Mouse (Mus musculus) thymus, postnatal 14 days (tissue): ENCODE measurements around the gene Btnl9.
A peak's percentile ranks its signal among the peaks of the same experiment; 100 is the strongest.
"Not testable (repeated sequence)": the region's sequence is repeated elsewhere in the genome, so short reads cannot be mapped to it uniquely, and the experiment has no call there.

ENCODE experiments used
- DNase-seq: peaks from one replicate; pipeline ENCODE4 v3.0.0; 2021

The Btnl9 gene

DNA sequence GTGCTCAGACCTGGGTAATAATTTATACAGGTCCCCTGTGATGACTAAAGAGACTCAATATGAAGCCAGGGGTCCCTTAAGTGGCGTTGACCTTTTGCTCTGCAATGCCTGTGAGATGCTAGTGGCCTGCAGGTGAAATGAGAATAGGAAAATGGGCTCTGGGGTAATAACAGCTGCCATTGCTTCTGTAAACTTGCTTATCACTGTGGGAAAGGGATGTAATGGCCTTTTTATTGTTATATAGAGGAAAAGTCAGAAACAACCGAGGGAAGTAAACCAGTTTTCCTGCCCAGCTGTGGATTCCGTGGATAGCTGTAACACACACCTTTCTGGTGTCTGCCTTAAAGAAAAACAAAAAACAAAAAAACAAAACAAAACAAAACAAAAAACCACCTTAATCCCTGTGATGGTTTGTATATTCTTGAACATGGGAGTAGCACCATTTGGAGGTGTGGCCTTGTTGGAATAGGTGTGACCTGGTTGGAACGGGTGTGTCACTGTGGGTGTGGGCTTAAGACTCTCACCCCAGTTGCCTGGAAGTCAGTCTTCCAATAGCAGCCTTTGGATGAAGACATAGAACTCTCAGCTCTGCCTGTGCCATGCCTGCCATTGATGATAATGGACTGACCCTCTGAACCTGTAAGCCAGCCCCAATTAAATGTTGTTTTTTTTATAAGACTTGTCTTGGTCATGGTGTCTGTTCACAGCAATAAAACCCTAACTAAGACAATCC, 10.7 kb downstream of the Btnl9 start:
- DNase-seq = not testable (repeated sequence)

DNA sequence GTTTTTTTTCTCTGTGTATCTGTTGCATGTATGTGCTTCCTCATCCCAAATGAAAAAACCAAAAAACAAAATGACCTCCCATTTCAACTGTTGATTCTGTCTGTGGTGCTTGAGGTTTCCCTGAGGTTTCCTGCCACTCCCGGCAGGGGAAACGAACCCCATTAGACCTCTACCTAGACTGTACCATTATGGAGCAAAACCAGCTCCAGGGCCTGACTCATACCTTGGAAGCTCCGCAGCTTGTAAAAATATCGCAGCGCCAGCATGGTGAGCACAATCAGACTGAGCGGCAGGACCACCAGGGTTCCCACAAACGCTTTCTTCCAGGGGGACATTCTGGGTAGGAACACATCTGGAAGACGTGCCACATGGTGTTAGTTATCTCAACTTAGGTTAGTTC, 11.6 kb downstream of the Btnl9 start:
- peak; percentile 26 for DNase-seq

DNA sequence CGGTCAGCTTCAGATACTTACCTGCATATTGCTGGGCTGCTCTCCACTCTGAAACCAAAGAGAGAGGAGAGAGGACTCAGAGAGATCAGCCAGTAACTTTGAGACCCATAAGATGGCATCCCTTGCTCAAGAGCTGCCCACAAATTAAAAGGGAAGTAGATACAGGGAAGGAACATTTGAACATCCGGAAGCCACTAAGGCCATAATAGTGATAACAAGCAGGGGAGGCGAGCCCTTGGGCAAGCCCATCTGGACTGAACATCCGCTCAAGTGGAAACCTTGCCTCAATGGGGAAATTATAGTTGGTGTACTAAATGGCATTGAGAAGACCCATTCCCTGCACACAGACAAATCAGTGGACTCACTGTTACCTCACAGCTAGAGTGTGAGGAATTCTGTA, 16.4 kb downstream of the Btnl9 start:
- no peak for DNase-seq

DNA sequence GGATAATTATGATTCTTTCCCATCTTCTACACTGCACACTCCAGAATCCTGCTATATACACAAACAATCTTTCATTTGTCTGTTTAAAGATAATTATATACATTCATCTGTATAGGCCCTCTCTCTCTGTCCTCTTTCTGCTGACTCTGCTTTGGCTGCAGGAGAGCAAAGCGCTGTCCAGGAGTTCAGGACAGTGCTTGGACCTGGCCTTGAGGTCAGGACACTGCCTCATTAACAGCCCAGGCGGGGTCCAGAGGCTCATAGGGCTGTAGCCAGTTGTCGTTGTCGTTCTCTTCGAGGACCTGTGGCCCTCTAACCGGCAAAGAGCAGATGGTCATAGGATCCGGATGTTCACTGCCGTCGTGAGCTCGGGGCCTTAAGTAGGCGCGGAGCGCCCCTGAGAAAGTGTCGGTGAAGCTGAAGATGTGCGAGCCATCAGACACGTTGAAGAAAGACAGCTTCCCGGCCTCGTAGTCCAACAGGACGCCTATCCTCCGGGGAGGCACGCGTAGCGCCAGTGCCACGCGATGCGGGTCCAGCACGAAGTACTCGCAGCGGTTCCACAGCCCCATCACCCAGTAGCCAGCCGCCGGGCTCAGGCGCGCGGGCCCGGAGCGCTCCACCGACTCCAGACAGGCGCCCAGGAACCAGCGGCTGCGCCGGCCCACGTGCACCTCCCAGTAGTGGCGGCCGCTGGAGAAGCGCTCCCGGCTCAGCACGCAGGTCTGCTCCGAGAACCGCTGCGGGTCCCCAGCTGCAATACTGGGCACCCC, 17.9 kb downstream of the Btnl9 start:
- peak; percentile 7 for DNase-seq

DNA sequence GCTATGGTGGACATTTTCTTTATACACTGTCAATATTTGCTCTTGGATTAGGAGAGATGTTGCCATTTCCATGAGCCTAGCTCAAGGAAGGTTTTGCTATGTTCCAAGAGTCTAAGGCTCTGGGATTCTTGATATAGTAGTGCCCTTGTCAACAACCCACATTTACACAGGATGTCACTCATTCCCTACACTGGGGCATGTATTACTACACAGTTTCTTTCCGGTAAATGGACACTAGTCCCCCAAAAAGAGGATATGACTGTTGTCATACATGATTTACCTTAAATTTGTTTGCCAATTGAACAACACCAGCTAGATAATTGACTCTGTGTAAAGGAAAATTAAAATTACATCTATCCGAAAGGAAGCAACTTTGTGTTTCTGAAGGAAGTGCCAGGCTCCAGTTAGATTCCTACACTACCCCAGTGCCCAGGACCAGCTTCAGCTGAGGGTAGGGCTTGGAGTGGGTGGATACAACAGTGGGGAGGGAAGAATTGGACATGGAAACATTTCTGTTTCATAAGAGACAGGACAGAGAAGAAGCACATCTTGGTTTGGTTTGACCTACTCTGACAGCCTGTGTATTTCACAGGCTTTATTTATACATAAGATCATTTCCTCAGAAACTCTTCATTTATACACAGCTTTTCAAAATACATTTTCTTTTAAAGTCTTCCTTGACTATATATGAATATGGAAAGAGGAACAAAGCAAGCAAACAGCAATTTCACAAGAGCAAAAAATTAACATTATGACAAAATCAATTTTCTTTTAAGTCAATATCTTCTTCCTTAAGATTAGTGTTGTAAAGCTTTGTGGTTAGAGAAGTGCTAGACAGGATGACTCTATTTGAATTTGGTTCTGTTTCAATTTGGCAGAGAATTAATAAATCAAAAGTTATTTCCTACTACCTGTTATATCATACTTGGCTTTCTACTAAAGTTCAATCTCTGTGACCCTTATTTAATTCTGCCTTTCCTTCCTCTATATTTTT, 29.8 kb downstream of the Btnl9 start:
- no peak for DNase-seq

DNA sequence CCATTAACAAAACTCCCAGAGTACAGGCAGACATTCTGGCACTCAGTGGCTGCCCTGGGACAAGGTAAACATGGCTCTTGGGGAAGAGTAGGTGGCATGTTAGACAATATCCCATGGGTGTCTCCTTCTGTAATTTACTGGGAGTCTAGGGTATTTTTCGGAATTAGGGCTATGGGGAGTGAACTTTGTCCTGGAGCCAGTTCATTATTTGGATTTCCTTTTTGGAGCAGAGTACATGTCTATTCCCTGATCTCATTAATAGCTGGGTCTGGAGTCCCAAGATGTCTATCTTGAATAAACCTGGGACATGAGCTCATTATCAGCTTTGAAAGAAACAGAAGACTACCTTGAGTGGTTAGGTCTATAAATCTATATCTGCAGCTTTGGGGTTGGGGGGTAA, 32.9 kb downstream of the Btnl9 start, which contains the start of gene Olfr1394:
Gene Olfr1394 (plus strand): TSS at position 301 of the 400 bp plus-strand sequence.
- no peak for DNase-seq

DNA sequence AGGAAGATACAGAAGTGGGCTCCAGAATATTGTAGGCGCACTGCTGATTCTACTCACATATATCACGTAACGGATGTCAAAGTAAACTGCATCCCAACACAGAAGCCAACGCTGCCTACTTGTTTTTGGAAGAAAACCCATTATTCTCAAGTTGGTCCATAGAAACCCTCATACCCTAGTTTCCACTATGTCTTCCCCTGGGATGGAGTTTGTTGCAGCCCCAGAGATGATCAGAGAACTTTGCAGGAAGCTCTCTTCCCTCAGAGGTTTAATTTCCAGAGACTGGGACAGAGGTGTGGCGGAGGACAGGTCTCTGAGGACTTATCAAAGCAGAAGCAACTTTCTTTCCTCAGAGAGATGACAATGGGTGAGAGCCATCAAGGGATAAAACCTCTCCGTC, 45.0 kb downstream of the Btnl9 start, which contains the start of gene Olfr1395:
Gene Olfr1395 (plus strand): TSS at position 301 of the 400 bp plus-strand sequence.
- no peak for DNase-seq

DNA sequence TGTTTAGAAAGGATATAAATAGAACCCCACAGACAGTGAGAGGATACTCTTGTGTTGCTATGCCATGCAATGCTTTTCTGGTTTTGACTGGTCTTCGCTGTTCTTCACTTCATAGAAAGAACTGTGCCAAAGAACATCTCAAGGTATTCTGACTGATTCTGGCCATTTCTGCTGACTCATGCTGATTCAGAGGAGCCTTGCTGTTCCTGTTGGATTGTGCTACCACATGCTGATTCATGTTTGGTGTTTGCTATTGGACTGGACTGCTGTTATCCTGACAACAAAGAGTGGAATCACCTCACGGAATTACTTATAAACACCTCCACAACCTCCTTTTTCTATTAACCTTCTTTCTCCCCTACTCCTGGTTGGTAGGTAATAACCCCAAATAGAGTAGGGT, 62.8 kb downstream of the Btnl9 start:
- DNase-seq = no peak

DNA sequence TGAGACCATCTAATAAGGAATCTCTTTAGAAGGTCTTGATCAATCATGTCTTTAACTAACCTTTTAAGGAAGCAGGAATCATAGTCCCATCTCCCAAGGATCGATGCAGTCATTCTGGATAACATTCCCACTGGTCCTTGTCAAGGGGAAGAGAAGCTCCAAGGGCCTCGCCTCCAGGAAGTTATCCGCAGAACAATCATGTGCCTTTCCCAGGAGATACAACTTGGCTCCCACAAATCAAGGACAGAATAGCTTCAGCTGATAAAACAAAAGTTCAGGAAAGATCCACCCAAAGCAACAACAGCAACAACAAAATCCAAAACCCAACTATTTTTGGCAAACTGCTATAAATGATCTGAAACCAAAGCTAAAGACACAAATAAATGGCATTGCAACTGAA, 67.3 kb downstream of the Btnl9 start:
- DNase-seq = no peak
